Mouse (Mus musculus) heart, adult 2 months (tissue): ENCODE data around the gene Btbd3.

Experiments used
- CTCF ChIP-seq: fragments of 200-600 bp; IDR thresholded peaks from 2 replicates; pipeline ENCODE4 v1.8.1; 2022; ENCODE audit warnings: antibody characterized with exemption, mild to moderate bottlenecking, moderate library complexity
- EP300 ChIP-seq: fragments of 200-500 bp; IDR thresholded peaks from 2 replicates; pipeline ENCODE4 v1.6.1; 2011; ENCODE audit warnings: low read depth, low read length, control low read depth; ENCODE audit not compliant: insufficient read depth
- POLR2A ChIP-seq: fragments of 200-500 bp; IDR thresholded peaks from 2 replicates; pipeline ENCODE4 v1.6.1; 2011; ENCODE audit warnings: mild to moderate bottlenecking, low read depth, low read length, control low read depth; ENCODE audit not compliant: insufficient read depth

- TF ChIP-seq CTCF (no peak), POLR2A (no peak), EP300 (no peak)
Observed at GRCm38 (mm10) chr2:138447681-138448080, 191.3 kb downstream of the Btbd3 start.
